Mouse (Mus musculus): ENCODE measurements at regions not wholly inside any gene's neighbourhood (a gene's known extent, or its start where the extent isn't known, plus 50 kb on each side); places are given as distances from the start of the nearest gene placed in this dataset.

DNA sequence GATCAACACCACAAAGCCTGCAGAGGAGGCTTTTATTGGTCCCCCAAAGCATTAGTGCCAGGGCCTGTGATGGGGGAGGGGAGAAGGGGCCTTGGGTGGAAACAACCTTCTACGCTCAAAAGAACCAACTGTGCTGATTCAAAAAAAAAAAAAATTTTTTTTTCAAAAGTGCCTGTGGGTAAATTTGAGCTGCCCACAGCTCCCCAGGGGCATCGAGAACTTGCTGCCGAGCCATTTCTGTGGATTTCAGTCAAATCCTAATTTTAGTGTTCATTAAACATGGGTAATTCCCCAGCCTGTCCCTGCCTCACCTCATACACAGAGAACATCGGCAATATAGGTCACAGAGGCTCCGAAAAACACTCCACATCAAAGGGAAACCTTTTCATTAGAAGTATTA is 161.2 kb upstream of the Dynlrb2 start:
- ATAC-seq (replicated peaks; ENCODE audit: insufficient number of reproducible peaks, low FRiP score, low TSS enrichment, poor library complexity, severe bottlenecking), result no peak

DNA sequence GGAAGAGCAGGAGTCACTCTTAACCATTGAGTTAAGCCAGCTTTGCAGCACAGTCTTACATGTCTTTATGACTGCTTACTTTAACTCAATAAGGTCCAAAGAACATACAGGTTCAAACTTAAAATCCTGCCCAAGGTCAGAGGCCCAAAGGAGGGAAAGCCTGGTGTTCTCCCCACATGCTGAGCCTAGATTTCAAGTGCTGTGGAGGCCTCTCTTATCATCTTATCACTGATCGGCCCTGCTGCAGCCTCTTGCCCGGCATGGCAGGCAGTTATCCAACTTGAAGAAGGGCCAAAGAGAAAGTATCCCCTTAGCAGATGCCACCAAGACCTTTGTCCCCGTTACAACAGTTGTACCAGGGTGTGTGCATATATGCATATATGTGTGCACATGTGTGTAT is 170.0 kb upstream of the Dynlrb2 start:
- ATAC-seq (replicated peaks; ENCODE audit: insufficient number of reproducible peaks, low FRiP score, low TSS enrichment, poor library complexity, severe bottlenecking), result no peak

- no peak for ATAC-seq (replicated peaks; ENCODE audit: insufficient number of reproducible peaks, low FRiP score, low TSS enrichment, poor library complexity, severe bottlenecking)
Measured at GRCm38 (mm10) chr8:116334101-116334500, 170.7 kb upstream of the Dynlrb2 start.

DNA sequence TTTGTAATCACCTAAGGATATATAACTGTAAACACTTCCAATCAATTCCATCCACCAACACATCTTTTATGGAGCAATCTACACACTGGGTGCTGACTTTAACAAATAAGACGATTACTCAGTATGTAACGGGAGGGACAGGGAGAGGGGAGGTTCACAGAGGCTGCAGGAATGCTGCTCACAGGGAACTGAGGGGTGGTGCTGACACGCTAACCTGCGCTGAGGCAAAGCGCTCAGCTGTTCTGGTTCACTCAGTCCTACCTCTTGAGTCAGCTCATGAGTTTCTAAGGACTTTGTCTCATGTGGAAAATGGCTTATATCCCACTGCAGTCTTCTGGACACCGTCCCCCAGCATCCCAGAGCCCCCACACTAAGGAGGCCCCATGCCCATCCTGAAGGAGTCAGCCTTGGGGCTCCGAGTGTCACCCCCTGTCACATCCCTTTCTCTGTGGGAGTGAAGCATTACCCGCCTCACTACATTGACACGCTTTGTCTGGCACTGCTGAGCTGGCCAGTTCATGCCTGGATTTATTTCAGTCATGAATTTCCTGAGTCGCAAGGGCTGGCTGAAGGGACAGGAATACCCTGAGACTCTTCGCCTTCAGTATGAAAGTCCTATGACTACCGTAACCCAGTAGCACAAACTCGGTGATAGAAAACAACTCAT is 184.6 kb upstream of the Dynlrb2 start:
- ATAC-seq (replicated peaks; ENCODE audit: insufficient number of reproducible peaks, low FRiP score, low TSS enrichment, poor library complexity, severe bottlenecking), result no peak

DNA sequence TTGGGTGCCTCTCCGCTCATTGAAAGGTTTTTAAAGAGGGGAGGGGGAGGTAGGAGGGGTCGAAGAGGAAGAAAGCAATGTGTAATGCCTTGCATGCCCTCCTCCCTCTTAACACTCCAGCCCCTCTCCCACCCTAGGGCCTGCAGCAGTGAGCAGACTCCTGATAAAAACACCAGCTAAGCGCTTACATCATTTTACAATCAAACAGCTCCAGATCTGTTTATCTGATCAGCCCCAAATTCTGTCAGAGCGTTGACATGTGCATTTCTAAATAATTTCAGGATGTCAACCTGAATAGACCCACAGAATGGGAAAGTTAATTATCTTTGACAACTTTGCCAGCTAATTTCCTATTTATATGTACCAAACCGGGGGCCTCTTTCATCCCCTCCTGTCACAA is 189.4 kb upstream of the Dynlrb2 start:
- ATAC-seq (replicated peaks; ENCODE audit: insufficient number of reproducible peaks, low FRiP score, low TSS enrichment, poor library complexity, severe bottlenecking), result no peak

DNA sequence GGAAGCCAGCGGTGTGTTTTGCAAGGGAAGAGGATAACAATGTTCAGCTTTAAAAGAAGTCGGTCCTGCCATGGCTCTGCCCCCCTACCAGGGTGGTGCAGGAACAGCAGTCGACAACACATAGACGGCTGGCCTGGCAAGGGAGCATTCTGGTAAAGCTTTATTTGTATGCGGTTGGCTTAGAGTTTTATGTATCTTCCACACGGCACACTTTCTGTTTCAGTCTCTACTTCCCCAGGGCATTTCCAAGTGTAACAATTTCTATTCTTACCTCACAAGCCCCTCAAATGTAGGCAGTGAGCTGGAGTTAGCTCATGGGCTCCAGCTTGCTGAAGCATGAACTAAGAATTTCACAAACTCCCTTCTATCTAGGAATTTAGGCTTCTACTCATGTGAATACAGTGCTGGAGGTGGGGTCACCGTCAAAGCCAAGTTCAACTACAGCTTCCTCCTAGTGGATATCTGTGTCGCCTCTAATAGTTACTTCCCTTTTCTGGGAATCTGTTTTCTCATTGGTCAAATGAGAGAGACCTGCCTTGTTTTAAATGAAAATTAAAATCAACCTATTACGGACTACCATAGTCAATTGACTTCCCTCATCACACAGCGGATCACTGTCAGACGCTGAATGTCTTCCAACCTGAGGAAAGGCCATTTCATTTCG is 190.2 kb upstream of the Dynlrb2 start:
- ATAC-seq (replicated peaks; ENCODE audit: insufficient number of reproducible peaks, low FRiP score, low TSS enrichment, poor library complexity, severe bottlenecking), result 0 out of 2 replicates have a peak, but pooled peaks have one; percentile 22

GRCm38 (mm10) chr8:116298891-116299290 is 205.9 kb upstream of the Dynlrb2 start:
- no peak for ATAC-seq (replicated peaks; ENCODE audit: insufficient number of reproducible peaks, low FRiP score, low TSS enrichment, poor library complexity, severe bottlenecking)

DNA sequence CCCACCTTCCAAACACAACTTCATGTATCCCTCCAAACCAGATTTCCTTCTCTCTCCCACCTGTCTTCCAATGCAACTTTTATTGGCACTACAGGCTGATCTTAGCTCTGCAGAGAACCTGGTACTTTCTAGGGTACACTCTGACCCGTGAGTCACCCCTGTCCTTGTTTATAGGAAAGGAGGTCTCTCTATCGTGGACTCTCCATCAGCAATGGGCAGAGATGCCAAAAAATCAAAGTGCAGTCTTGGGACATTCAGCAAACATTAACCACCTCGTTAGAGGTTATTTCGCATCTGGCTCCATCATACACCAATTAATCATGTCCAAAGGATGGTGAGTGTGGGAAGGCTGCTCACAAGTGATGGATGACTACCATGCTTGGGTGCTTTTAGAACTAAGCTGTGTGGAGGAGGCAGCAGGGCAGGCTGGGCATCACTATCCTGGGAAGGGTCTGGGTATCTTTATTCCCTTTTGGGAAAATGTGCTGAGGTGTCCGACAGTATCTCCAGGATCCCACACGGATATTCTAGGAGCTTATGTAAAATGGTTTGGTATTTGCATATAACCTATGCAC is 214.0 kb upstream of the Dynlrb2 start:
- ATAC-seq (replicated peaks; ENCODE audit: insufficient number of reproducible peaks, low FRiP score, low TSS enrichment, poor library complexity, severe bottlenecking), result no peak

DNA sequence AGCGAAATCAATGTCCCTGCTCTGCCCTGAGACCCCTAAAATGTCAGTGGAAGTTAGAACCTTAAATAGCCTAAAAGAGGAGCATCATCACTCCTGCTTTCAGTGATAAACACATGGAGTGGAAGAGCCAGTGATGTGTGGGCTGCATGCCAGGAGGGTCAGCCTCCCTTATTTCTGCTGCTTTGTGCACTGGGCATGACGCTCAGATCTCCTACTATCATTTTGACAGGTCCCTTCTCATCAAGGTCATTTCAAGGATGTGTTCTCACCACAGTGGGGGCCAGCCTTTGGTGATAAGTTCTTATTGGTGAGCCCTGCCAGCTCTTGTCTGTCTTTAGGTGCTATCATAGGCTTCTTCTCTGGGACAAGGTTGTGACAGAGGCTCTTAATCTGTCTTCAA is 215.5 kb upstream of the Dynlrb2 start:
- ATAC-seq (replicated peaks; ENCODE audit: insufficient number of reproducible peaks, low FRiP score, low TSS enrichment, poor library complexity, severe bottlenecking), result no peak

DNA sequence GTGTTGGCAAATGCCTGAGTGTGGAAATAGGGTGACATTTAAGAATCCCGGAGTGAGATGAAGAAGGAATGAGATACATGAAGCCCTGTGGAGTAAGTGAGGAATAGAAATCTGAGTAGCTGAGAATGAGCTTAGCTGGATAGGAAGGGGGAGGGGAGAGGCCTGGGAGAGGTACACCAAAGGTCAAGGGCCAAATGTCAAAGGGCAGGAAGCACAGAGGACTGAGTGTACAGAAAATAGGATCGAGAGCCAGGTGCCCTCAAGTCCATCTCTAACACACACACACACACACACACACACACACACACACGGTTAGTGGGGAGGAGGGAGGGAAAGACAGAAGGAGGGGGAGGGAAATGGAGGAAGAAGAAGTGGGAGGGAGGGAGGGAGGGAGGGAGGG is 220.8 kb upstream of the Dynlrb2 start:
- ATAC-seq (replicated peaks; ENCODE audit: insufficient number of reproducible peaks, low FRiP score, low TSS enrichment, poor library complexity, severe bottlenecking), result no peak

- no peak for ATAC-seq (replicated peaks; ENCODE audit: insufficient number of reproducible peaks, low FRiP score, low TSS enrichment, poor library complexity, severe bottlenecking)
Measured at GRCm38 (mm10) chr8:116282341-116282740, 222.4 kb upstream of the Dynlrb2 start.

- no peak for ATAC-seq (replicated peaks; ENCODE audit: insufficient number of reproducible peaks, low FRiP score, low TSS enrichment, poor library complexity, severe bottlenecking)
Measured at GRCm38 (mm10) chr8:116275014-116275413, 229.8 kb upstream of the Dynlrb2 start.

GRCm38 (mm10) chr8:116271238-116271637 is 233.5 kb upstream of the Dynlrb2 start:
- no peak for ATAC-seq (replicated peaks; ENCODE audit: insufficient number of reproducible peaks, low FRiP score, low TSS enrichment, poor library complexity, severe bottlenecking)

DNA sequence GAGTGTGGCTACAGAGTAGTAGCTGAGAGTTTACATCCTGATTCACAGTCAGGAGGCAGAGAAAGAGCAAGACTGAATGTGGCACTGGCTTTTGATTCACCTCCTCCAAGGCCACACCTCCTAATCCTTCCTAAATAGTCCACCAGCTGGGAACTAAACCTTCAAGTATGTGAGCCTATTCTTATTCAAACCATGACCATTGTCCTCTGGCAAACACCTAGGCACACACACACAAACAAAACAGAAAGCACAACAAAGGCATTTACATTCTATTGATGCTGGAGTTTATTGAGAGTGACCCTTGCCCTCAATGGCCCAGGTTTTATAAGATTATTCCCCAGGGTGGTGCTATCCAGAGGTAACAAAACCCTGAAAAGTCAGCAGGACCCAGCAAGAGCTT is 235.4 kb upstream of the Dynlrb2 start:
- no peak for ATAC-seq (replicated peaks; ENCODE audit: insufficient number of reproducible peaks, low FRiP score, low TSS enrichment, poor library complexity, severe bottlenecking)

- ATAC-seq (replicated peaks; ENCODE audit: insufficient number of reproducible peaks, low FRiP score, low TSS enrichment, poor library complexity, severe bottlenecking), result no peak
Measured at GRCm38 (mm10) chr8:116268685-116269084, 236.1 kb upstream of the Dynlrb2 start.

- ATAC-seq (replicated peaks; ENCODE audit: insufficient number of reproducible peaks, low FRiP score, low TSS enrichment, poor library complexity, severe bottlenecking), result no peak
Measured at GRCm38 (mm10) chr8:116268161-116268560, 236.6 kb upstream of the Dynlrb2 start.

- ATAC-seq (replicated peaks; ENCODE audit: insufficient number of reproducible peaks, low FRiP score, low TSS enrichment, poor library complexity, severe bottlenecking), result no peak
Measured at GRCm38 (mm10) chr8:116267021-116267420, 237.8 kb upstream of the Dynlrb2 start.

DNA sequence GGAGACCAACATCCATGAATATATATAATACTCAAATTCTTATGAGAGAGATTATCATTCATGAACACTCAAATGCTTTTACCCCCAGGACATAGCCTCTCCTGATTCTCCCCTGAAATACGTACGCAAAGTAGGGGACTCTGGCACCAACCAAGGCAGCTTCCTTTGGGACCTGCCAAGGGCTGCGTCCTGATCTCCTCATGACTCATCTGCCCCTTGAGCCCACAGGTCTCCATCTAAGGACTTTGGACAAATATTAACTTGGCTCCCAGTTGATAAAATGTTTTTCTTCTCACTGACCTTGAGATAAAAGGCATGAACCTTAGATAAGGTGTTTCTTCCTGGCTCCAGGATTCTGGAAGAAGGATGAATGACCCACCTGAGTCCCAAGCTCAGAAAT is 239.2 kb upstream of the Dynlrb2 start:
- no peak for ATAC-seq (replicated peaks; ENCODE audit: insufficient number of reproducible peaks, low FRiP score, low TSS enrichment, poor library complexity, severe bottlenecking)

DNA sequence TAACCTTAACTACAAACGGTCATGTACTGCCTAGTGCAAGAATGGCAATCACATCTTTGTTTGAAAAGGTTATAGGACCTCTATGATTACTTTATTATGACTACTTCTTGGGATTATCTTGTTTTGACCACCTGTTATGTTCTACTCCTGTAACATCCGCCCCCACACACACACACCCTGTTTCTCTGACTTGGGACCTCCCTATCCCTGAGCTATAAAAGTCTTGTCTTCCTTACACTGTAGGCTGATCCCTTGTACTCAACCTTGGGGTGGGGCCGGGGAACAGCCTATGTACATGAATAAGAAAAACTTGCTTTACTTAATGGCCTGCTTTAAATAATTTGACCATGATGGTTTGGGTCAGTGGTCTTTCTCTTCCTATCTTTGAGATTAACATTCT is 240.7 kb upstream of the Dynlrb2 start:
- no peak for ATAC-seq (replicated peaks; ENCODE audit: insufficient number of reproducible peaks, low FRiP score, low TSS enrichment, poor library complexity, severe bottlenecking)

DNA sequence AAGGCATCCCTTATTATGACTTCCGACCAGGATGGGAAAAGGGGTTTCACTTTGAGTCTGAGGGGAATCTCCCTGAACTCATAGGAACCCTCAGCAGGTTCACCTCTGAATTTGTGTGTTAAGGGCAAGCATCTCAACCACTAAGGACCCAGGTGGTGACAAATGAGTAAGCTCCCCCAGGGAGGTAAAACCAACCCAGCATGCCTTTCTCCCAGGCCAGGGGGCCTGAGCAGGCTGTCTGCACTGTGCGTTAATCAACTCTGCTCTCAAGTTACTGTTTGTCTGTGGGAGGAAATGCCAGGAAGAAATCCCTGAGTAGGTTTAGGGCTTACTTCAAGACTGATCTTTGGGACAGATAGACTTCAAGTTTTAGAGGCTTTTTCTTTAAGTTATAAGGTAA is 243.5 kb upstream of the Dynlrb2 start:
- no peak for ATAC-seq (replicated peaks; ENCODE audit: insufficient number of reproducible peaks, low FRiP score, low TSS enrichment, poor library complexity, severe bottlenecking)
